Mouse (Mus musculus): Measurements from ENCODE around the gene Tubgcp4. TPM values are rescaled to one million over a fixed set of nuclear protein-coding genes. Genes with fewer than 3 reads are reported as not detected.
A peak's percentile ranks its signal among the peaks of the same experiment; 100 is the strongest.

Gene Tubgcp4
- polyA plus RNA-seq, 1 experiment from 2014 or later = 32.4 TPM

- no peak for ATAC-seq (ENCODE audit: extremely low read depth, insufficient number of reproducible peaks, low FRiP score, low TSS enrichment)
- H3K4me1 ChIP-seq = no peaks in the 10 kb centered on the region
- no peak overlapping the region for H3K4me2 ChIP-seq
- peaks cover 90% of the 10 kb centered on the region for H3K36me3 ChIP-seq
- H3K27ac ChIP-seq (replicated peaks) = 0 out of 2 replicates have a peak overlapping the region, but pooled peaks have one; percentile 12
- H3K9me3 ChIP-seq = no peaks in the 10 kb centered on the region
- H3K9ac ChIP-seq = no peak overlapping the region
- WGBS = 77% methylated on average over 3 of the region's 3 CpGs
- no peak overlapping the region for H3K4me3 ChIP-seq
- no peaks in the 10 kb centered on the region for H3K27me3 ChIP-seq (replicated peaks)
Measured at GRCm38 (mm10) chr2:121214491-121214890, 44.0 kb downstream of the Tubgcp4 start.

GRCm38 (mm10) chr2:121219177-121219576 is 48.7 kb downstream of the Tubgcp4 start:
- Histone ChIP-seq H3K4me3 (no peak overlapping the region), H3K4me2 (no peak overlapping the region), H3K27me3 (replicated peaks) (no peaks in the 10 kb centered on the region), H3K9me3 (no peaks in the 10 kb centered on the region), H3K36me3 (peaks cover 93% of the 10 kb centered on the region), H3K4me1 (no peaks in the 10 kb centered on the region), H3K9ac (no peak overlapping the region), H3K27ac (replicated peaks) (no peak overlapping the region)
- ATAC-seq (ENCODE audit: extremely low read depth, insufficient number of reproducible peaks, low FRiP score, low TSS enrichment) = no peak

DNA sequence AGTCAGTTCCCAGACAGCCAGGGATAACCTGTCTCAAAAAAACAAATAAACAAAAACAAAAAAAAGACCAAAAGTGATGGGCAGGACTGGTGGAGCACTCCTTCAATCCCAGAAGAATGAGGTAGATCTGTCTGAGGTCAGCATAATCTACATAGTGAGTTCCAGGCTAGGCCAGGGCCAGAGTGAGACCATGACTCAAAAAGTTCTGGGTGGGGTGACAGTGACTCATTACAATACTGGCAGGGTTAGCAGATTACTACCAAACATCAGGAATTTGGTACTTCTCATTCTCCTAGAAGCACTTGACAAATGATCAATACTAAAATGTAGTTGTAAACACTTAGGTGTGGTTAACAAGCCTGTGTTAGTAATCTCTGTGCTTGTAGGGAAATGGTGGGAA is 49.5 kb downstream of the Tubgcp4 start:
- H3K9me3 ChIP-seq = no peaks in the 10 kb centered on the region
- no peak overlapping the region for H3K4me3 ChIP-seq
- no peak overlapping the region for H3K9ac ChIP-seq
- H3K27ac ChIP-seq (replicated peaks) = no peak overlapping the region
- no peaks in the 10 kb centered on the region for H3K4me1 ChIP-seq
- H3K36me3 ChIP-seq = peaks cover 93% of the 10 kb centered on the region
- H3K4me2 ChIP-seq = no peak overlapping the region
- no peak for ATAC-seq (ENCODE audit: extremely low read depth, insufficient number of reproducible peaks, low FRiP score, low TSS enrichment)
- H3K27me3 ChIP-seq (replicated peaks) = no peaks in the 10 kb centered on the region

DNA sequence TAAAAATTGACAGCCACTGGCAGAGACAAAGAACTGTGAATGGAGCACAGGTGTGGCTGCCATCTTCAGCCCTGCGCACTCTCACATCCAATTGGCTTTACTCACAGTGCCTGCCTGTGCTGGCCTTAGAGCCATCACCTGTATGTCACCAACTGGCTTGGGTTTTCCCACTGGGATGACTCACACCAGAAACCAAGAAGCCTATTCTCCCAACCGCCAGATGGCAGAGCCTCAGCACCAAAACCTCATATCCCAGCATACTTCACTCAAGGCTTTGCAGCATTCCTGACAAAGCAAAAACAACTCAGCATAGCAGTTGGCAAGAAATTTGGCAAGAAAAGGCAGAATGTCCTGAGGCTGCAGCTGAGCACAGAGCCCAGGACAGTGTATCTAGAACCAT is 52.6 kb downstream of the Tubgcp4 start:
- H3K27me3 ChIP-seq (replicated peaks) = no peaks in the 10 kb centered on the region
- no peak overlapping the region for H3K4me3 ChIP-seq
- no peaks in the 10 kb centered on the region for H3K9me3 ChIP-seq
- no peaks in the 10 kb centered on the region for H3K4me1 ChIP-seq
- H3K36me3 ChIP-seq = peaks cover 94% of the 10 kb centered on the region
- H3K27ac ChIP-seq (replicated peaks) = no peak overlapping the region
- WGBS = 87% methylated on average over 2 of the region's 2 CpGs
- no peak overlapping the region for H3K4me2 ChIP-seq
- no peak overlapping the region for H3K9ac ChIP-seq
- ATAC-seq (ENCODE audit: extremely low read depth, insufficient number of reproducible peaks, low FRiP score, low TSS enrichment) = no peak

DNA sequence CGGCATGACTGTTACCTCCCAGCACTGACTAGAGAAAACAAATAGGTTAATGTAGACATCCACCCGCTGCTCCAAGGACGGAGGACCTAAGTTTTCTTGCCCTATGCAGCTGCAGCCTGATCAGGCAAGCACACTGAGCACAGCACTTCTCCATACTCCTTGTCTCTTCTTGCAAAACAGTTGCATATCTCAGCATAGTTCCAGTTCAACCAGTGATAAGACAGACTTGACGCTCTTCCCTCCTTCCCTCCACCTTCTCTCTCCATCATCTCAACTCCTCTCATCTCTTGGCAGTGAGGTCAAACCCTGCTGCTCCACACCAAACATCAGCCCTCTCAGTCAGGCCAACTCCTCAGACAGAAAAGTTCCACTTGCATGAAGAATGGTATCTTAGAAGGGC is 57.7 kb downstream of the Tubgcp4 start:
- H3K9me3 ChIP-seq = no peaks in the 10 kb centered on the region
- no peak overlapping the region for H3K9ac ChIP-seq
- H3K27me3 ChIP-seq (replicated peaks) = no peaks in the 10 kb centered on the region
- no peak overlapping the region for H3K4me2 ChIP-seq
- ATAC-seq (ENCODE audit: extremely low read depth, insufficient number of reproducible peaks, low FRiP score, low TSS enrichment) = no peak
- H3K4me3 ChIP-seq = no peak overlapping the region
- peaks cover 89% of the 10 kb centered on the region for H3K36me3 ChIP-seq
- no peaks in the 10 kb centered on the region for H3K4me1 ChIP-seq
- WGBS = 88% methylated on average over 4 of the region's 4 CpGs
- H3K27ac ChIP-seq (replicated peaks) = no peak overlapping the region

GRCm38 (mm10) chr2:121235460-121236072 is 65.1 kb downstream of the Tubgcp4 start:
- WGBS = 47% methylated on average over 8 of the region's 8 CpGs
- Histone ChIP-seq H3K27ac (replicated peaks) (0 out of 2 replicates have a peak overlapping the region, but pooled peaks have one; percentile 15), H3K27me3 (replicated peaks) (no peaks in the 10 kb centered on the region), H3K9me3 (no peaks in the 10 kb centered on the region), H3K4me1 (peaks cover 10% of the 10 kb centered on the region), H3K4me2 (peak overlapping the region; percentile 34), H3K9ac (peak overlapping the region; percentile 15; the same call in 1 of the 2 replicates), H3K36me3 (peaks cover 87% of the 10 kb centered on the region), H3K4me3 (peak overlapping the region; percentile 9; the same call in 1 of the 2 replicates)
- no peak for ATAC-seq (ENCODE audit: extremely low read depth, insufficient number of reproducible peaks, low FRiP score, low TSS enrichment)

DNA sequence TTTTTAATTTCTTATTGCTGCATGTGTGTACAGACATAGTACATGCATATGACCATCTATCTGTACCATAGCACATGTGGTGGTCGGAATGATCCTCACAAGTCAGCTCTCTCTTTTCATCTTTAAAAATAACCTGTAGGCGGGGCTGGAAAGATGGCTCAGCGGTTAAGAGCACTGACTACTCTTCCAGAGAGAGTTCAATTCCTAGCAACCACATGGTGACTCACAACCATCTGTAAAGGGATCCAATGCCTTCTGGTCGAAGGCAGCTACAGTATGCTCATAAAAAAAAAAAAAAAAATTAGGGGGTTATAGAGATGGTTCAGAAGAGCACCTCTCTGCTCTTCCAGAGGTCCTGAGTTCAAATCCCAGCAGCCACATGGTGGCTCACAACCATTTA is 69.0 kb downstream of the Tubgcp4 start:
- 65% methylated on average over 4 of the region's 4 CpGs for WGBS
- H3K4me3 ChIP-seq = no peak overlapping the region
- H3K9ac ChIP-seq = no peak overlapping the region
- H3K4me1 ChIP-seq = peaks cover 14% of the 10 kb centered on the region
- H3K27me3 ChIP-seq (replicated peaks) = no peaks in the 10 kb centered on the region
- no peaks in the 10 kb centered on the region for H3K9me3 ChIP-seq
- H3K36me3 ChIP-seq = peaks cover 88% of the 10 kb centered on the region
- no peak for ATAC-seq (ENCODE audit: extremely low read depth, insufficient number of reproducible peaks, low FRiP score, low TSS enrichment)
- no peak overlapping the region for H3K4me2 ChIP-seq
- no peak overlapping the region for H3K27ac ChIP-seq (replicated peaks)

- Histone ChIP-seq H3K9ac (no peak overlapping the region), H3K27ac (replicated peaks) (no peak overlapping the region), H3K9me3 (no peaks in the 10 kb centered on the region), H3K36me3 (peaks cover 90% of the 10 kb centered on the region), H3K4me2 (no peak overlapping the region), H3K4me3 (no peak overlapping the region), H3K4me1 (peaks cover 8% of the 10 kb centered on the region), H3K27me3 (replicated peaks) (no peaks in the 10 kb centered on the region)
- no peak for ATAC-seq (ENCODE audit: extremely low read depth, insufficient number of reproducible peaks, low FRiP score, low TSS enrichment)
- 92% methylated on average over 5 of the region's 5 CpGs for WGBS
Measured at GRCm38 (mm10) chr2:121244099-121244498, 73.6 kb downstream of the Tubgcp4 start.

Other genes with a start within 250 kb of the Tubgcp4 start
- gene Ubr1, start 199.9 kb upstream of the Tubgcp4 start, polyA plus RNA-seq (2015; fragmentation: Nextera tagmentation; extraction: Ambion mirVana) = 18.3 and 21.6 TPM in 2 replicates
- gene Tmem62, start 193.6 kb upstream of the Tubgcp4 start, polyA plus RNA-seq (2015; fragmentation: Nextera tagmentation; extraction: Ambion mirVana) = 1.9 and 2.3 TPM in 2 replicates
- 37.3 and 38.3 TPM in 2 replicates for gene Ccndbp1, start 162.3 kb upstream of the Tubgcp4 start, polyA plus RNA-seq (2015; fragmentation: Nextera tagmentation; extraction: Ambion mirVana)
- gene Epb42, start 133.6 kb upstream of the Tubgcp4 start, polyA plus RNA-seq (2015; fragmentation: Nextera tagmentation; extraction: Ambion mirVana) = 7.2 and 8.5 TPM in 2 replicates
- 0.16 TPM in 1 of 2 replicates, not detected in the other for gene Tgm5, start 84.8 kb upstream of the Tubgcp4 start, polyA plus RNA-seq (2015; fragmentation: Nextera tagmentation; extraction: Ambion mirVana)
- gene Tgm7, start 60.9 kb upstream of the Tubgcp4 start, polyA plus RNA-seq (2015; fragmentation: Nextera tagmentation; extraction: Ambion mirVana) = not detected in 2 replicates
- 11.1 and 11.3 TPM in 2 replicates for gene Adal, start 30.2 kb upstream of the Tubgcp4 start, polyA plus RNA-seq (2015; fragmentation: Nextera tagmentation; extraction: Ambion mirVana)
- gene Lcmt2, start 30.0 kb upstream of the Tubgcp4 start, polyA plus RNA-seq (2015; fragmentation: Nextera tagmentation; extraction: Ambion mirVana) = 14.3 and 16.3 TPM in 2 replicates
- gene Zscan29, start 471 bp downstream of the Tubgcp4 start, polyA plus RNA-seq (2015; fragmentation: Nextera tagmentation; extraction: Ambion mirVana) = 5.3 and 5.8 TPM in 2 replicates
- 44.5 and 44.6 TPM in 2 replicates for gene Trp53bp1, start 100.8 kb downstream of the Tubgcp4 start, polyA plus RNA-seq (2015; fragmentation: Nextera tagmentation; extraction: Ambion mirVana)
- 3.8 and 4.7 TPM in 2 replicates for gene Map1a, start 118.9 kb downstream of the Tubgcp4 start, polyA plus RNA-seq (2015; fragmentation: Nextera tagmentation; extraction: Ambion mirVana)
- gene Ppip5k1, start 184.7 kb downstream of the Tubgcp4 start, polyA plus RNA-seq (2015; fragmentation: Nextera tagmentation; extraction: Ambion mirVana) = 9.9 TPM in 2 replicates
- gene Ckmt1, start 187.1 kb downstream of the Tubgcp4 start, polyA plus RNA-seq (2015; fragmentation: Nextera tagmentation; extraction: Ambion mirVana) = 0.37 and 0.47 TPM in 2 replicates
- gene Strc, start 216.5 kb downstream of the Tubgcp4 start, polyA plus RNA-seq (2015; fragmentation: Nextera tagmentation; extraction: Ambion mirVana) = not detected in 2 replicates
- gene Pdia3, start 243.1 kb downstream of the Tubgcp4 start, polyA plus RNA-seq (2015; fragmentation: Nextera tagmentation; extraction: Ambion mirVana) = 524 and 560 TPM in 2 replicates
- 2.2 and 2.7 TPM in 2 replicates for gene Catsper2, start 243.1 kb downstream of the Tubgcp4 start, polyA plus RNA-seq (2015; fragmentation: Nextera tagmentation; extraction: Ambion mirVana)

Data from heart, embryonic 13.5 days (tissue).